Mouse (Mus musculus): ENCODE results near the gene Nedd4. TPM values are rescaled to one million over a fixed set of nuclear protein-coding genes. Genes with fewer than 3 reads are reported as not detected.
"Not testable (repeated sequence)": the region's sequence is repeated elsewhere in the genome, so short reads cannot be mapped to it uniquely, and the experiment has no call there.

The Nedd4 gene
- polyA plus RNA-seq, 1 experiment from 2014 or later = 377 TPM

- WGBS = under 1% methylated on average over 27 of the region's 27 CpGs
- peak overlapping the region; percentile 61 for H3K9ac ChIP-seq (ENCODE audit: low read depth, low read length)
- DNase-seq (ENCODE audit: low spot score) = peak; percentile 99
- no peaks in the 10 kb centered on the region for H3K27me3 ChIP-seq (ENCODE audit: insufficient read depth, low read length)
- no peaks in the 10 kb centered on the region for H3K9me3 ChIP-seq (replicated peaks; ENCODE audit: low read length)
- H3K4me1 ChIP-seq (replicated peaks; ENCODE audit: insufficient read depth, low read length) = peaks cover 19% of the 10 kb centered on the region
- TF ChIP-seq CTCF (IDR thresholded peaks at IDR 0.05; ENCODE audit: low read depth) = no peak
- H3K4me3 ChIP-seq (replicated peaks; ENCODE audit: low read depth, low read length) = peak overlapping the region; percentile 23
- H3K4me2 ChIP-seq (ENCODE audit: low read length) = peak overlapping the region; percentile 54
- H3K27ac ChIP-seq = peak overlapping the region; percentile 99
- H3K36me3 ChIP-seq (ENCODE audit: insufficient read depth, low read length) = no peaks in the 10 kb centered on the region
- ATAC-seq (replicated peaks; ENCODE audit: low FRiP score, low read depth) = peak; percentile 94
Measured at GRCm38 (mm10) chr9:72639843-72640621, 22.1 kb upstream of the Nedd4 start.

GRCm38 (mm10) chr9:72640642-72641041 lies 21.5 kb upstream of the Nedd4 start:
- 6% methylated on average over 7 of the region's 7 CpGs for whole genome bisulfite sequencing
- H3K27ac ChIP-seq = peak overlapping the region; percentile 99
- no peaks in the 10 kb centered on the region for H3K9me3 ChIP-seq (replicated peaks; ENCODE audit: low read length)
- no peak overlapping the region for H3K4me3 ChIP-seq (replicated peaks; ENCODE audit: low read depth, low read length)
- peaks cover 19% of the 10 kb centered on the region for H3K4me1 ChIP-seq (replicated peaks; ENCODE audit: insufficient read depth, low read length)
- peak overlapping the region; percentile 61; the same call in 1 of the 2 replicates for H3K9ac ChIP-seq (ENCODE audit: low read depth, low read length)
- no peak for ATAC-seq (replicated peaks; ENCODE audit: low FRiP score, low read depth)
- no peak for TF ChIP-seq CTCF (IDR thresholded peaks at IDR 0.05; ENCODE audit: low read depth)
- no peaks in the 10 kb centered on the region for H3K27me3 ChIP-seq (ENCODE audit: insufficient read depth, low read length)
- no peak for DNase-seq (ENCODE audit: low spot score)
- H3K36me3 ChIP-seq (ENCODE audit: insufficient read depth, low read length) = no peaks in the 10 kb centered on the region
- peak overlapping the region; percentile 54 for H3K4me2 ChIP-seq (ENCODE audit: low read length)

- H3K4me1 ChIP-seq (replicated peaks; ENCODE audit: insufficient read depth, low read length) = peaks cover 19% of the 10 kb centered on the region
Measured at GRCm38 (mm10) chr9:72641093-72641680, 21.0 kb upstream of the Nedd4 start.

GRCm38 (mm10) chr9:72642756-72643447 lies 19.2 kb upstream of the Nedd4 start:
- not testable (repeated sequence) for H3K4me3 ChIP-seq (replicated peaks; ENCODE audit: low read depth, low read length); DNase-seq (ENCODE audit: low spot score); ATAC-seq (replicated peaks; ENCODE audit: low FRiP score, low read depth); H3K4me2 ChIP-seq (ENCODE audit: low read length); H3K27me3 ChIP-seq (ENCODE audit: insufficient read depth, low read length); H3K9ac ChIP-seq (ENCODE audit: low read depth, low read length); H3K9me3 ChIP-seq (replicated peaks; ENCODE audit: low read length); H3K27ac ChIP-seq; H3K36me3 ChIP-seq (ENCODE audit: insufficient read depth, low read length)
- WGBS = 98% methylated on average over 4 of the region's 4 CpGs
- H3K4me1 ChIP-seq (replicated peaks; ENCODE audit: insufficient read depth, low read length) = peaks cover 19% of the 10 kb centered on the region

More at GRCm38 (mm10) chr9:72641093-72641680, 21.0 kb upstream of the Nedd4 start:
- Histone ChIP-seq H3K9ac (ENCODE audit: low read depth, low read length) (no peak overlapping the region), H3K27me3 (ENCODE audit: insufficient read depth, low read length) (no peaks in the 10 kb centered on the region), H3K4me3 (replicated peaks; ENCODE audit: low read depth, low read length) (no peak overlapping the region), H3K27ac (peak overlapping the region; percentile 99), H3K36me3 (ENCODE audit: insufficient read depth, low read length) (no peaks in the 10 kb centered on the region), H3K4me2 (ENCODE audit: low read length) (peak overlapping the region; percentile 54), H3K9me3 (replicated peaks; ENCODE audit: low read length) (no peaks in the 10 kb centered on the region)
- ATAC-seq (replicated peaks; ENCODE audit: low FRiP score, low read depth) (no peak), DNase-seq (ENCODE audit: low spot score) (peak; percentile 43)
- WGBS = 37% methylated on average over 6 of the region's 6 CpGs
- no peak for TF ChIP-seq CTCF (IDR thresholded peaks at IDR 0.05; ENCODE audit: low read depth)

- no peak overlapping the region for H3K4me2 ChIP-seq (ENCODE audit: low read length)
- H3K9ac ChIP-seq (ENCODE audit: low read depth, low read length) = no peak overlapping the region
- no peak for DNase-seq (ENCODE audit: low spot score)
- no peak for TF ChIP-seq CTCF (IDR thresholded peaks at IDR 0.05; ENCODE audit: low read depth)
- no peak overlapping the region for H3K4me3 ChIP-seq (replicated peaks; ENCODE audit: low read depth, low read length)
- no peaks in the 10 kb centered on the region for H3K27me3 ChIP-seq (ENCODE audit: insufficient read depth, low read length)
- no peak for ATAC-seq (replicated peaks; ENCODE audit: low FRiP score, low read depth)
- H3K9me3 ChIP-seq (replicated peaks; ENCODE audit: low read length) = no peaks in the 10 kb centered on the region
- 78% methylated on average over 6 of the region's 6 CpGs for WGBS
- peak overlapping the region; percentile 47; the same call in 1 of the 2 replicates for H3K27ac ChIP-seq
- H3K4me1 ChIP-seq (replicated peaks; ENCODE audit: insufficient read depth, low read length) = peaks cover 19% of the 10 kb centered on the region
- no peaks in the 10 kb centered on the region for H3K36me3 ChIP-seq (ENCODE audit: insufficient read depth, low read length)
Measured at GRCm38 (mm10) chr9:72643651-72644417, 18.3 kb upstream of the Nedd4 start.
